8 mouse cellular contexts compared by ENCODE assay signal in genomic region chr3:89339416-89339815, GRCm38 (mm10). TPM values are rescaled to one million over a fixed set of nuclear protein-coding genes. Genes with fewer than 3 reads are reported as not detected.
DNase-seq lines count a peak whose midpoint lies in the region; ATAC-seq and TF ChIP-seq lines count a peak whose summit lies in the region.

No protein-coding gene starts in this region.

- in situ Hi-C loops in ES-E14 (cut with MboI; ENCODE audit: low sequenced_read_pairs in 2 of 2, unreplicated experiment in 2 of 2): no loop called here

- ATAC-seq in hematopoietic stem cell, adult 5-6 weeks (replicated peaks in 1 of 2; ENCODE audit: insufficient read depth in 1 of 2, low FRiP score in 2 of 2, low TSS enrichment in 1 of 2, low read depth in 1 of 2, poor library complexity in 2 of 2, severe bottlenecking in 2 of 2): peak; percentile 8 to 37; a peak in 1 of 4 replicates
- ATAC-seq in megakaryocyte progenitor cell, adult 5-6 weeks (replicated peaks; ENCODE audit: poor library complexity): peak; percentile 57
- no peak for ATAC-seq in stomach, embryonic 16.5 days (ENCODE audit: insufficient read depth, low FRiP score)

- H3K9me3 ChIP-seq in ES-E14 (ENCODE audit: control insufficient read depth, insufficient read depth, low read depth, low read length): no peaks in the 10 kb centered on the region
- no peaks in the 10 kb centered on the region for H3K9me3 ChIP-seq in stomach, embryonic 16.5 days (replicated peaks; ENCODE audit: control insufficient read depth, low read length)

- peaks cover 19% of the 10 kb centered on the region for H3K36me3 ChIP-seq in ES-E14 (ENCODE audit: control insufficient read depth, insufficient read depth, low read length, poor library complexity, severe bottlenecking)
- H3K36me3 ChIP-seq in stomach, embryonic 16.5 days (ENCODE audit: control insufficient read depth, insufficient read depth, low read length): peaks cover 5% of the 10 kb centered on the region; the same call in 1 of the 2 replicates

- H3K27me3 ChIP-seq in stomach, embryonic 16.5 days (ENCODE audit: control insufficient read depth, insufficient read depth, low read length): no peaks in the 10 kb centered on the region

- TF ChIP-seq POLR2A in cortical plate, adult 2 months (IDR thresholded peaks at IDR 0.05; ENCODE audit: extremely low read depth, insufficient read depth, low read length): no peak

- no peak overlapping the region for H3K9ac ChIP-seq in ES-E14 (ENCODE audit: insufficient read depth, low read depth, low read length, poor library complexity, severe bottlenecking)
- H3K9ac ChIP-seq in stomach, embryonic 16.5 days (ENCODE audit: low read length): no peak overlapping the region

- no peak overlapping the region; the same call in 1 of the 2 replicates for H3K4me2 ChIP-seq in stomach, embryonic 16.5 days (ENCODE audit: low read depth, low read length)

- 26% methylated on average over 8 of the region's 8 CpGs for WGBS in stomach, embryonic 16.5 days

- DNase-seq in heart, adult 11 months: peak; percentile 94
- DNase-seq in heart, postnatal 25 days (ENCODE audit: low spot score): no peak
- DNase-seq in ES-E14 (ENCODE audit: low read depth, low spot score): peak; percentile 89
- DNase-seq in left cerebral cortex, adult 2 months (ENCODE audit: extremely low spot score in 1 of 2, low spot score in 2 of 2): peak in 1 of 2 experiments; percentile 68

- H3K4me1 ChIP-seq in ES-E14 (ENCODE audit: control insufficient read depth in 2 of 2, insufficient read depth in 2 of 2, low read length in 2 of 2, poor library complexity in 1 of 2): peaks cover 3 to 12% of the 10 kb centered on the region in 2 experiments; a peak in 3 of 4 replicates
- no peaks in the 10 kb centered on the region for H3K4me1 ChIP-seq in cortical plate, adult 2 months (ENCODE audit: control insufficient read depth, insufficient read depth, low read length)
- H3K4me1 ChIP-seq in stomach, embryonic 16.5 days (ENCODE audit: control insufficient read depth, insufficient read depth, low read length): peaks cover 39% of the 10 kb centered on the region

- no peak overlapping the region for H3K4me3 ChIP-seq in ES-E14 (ENCODE audit: insufficient read depth in 1 of 2, low read depth in 1 of 2, low read length in 2 of 2, poor library complexity in 1 of 2, severe bottlenecking in 1 of 2)
- H3K4me3 ChIP-seq in cortical plate, adult 2 months (ENCODE audit: insufficient read depth, low read length): no peak overlapping the region
- no peak overlapping the region for H3K4me3 ChIP-seq in left cerebral cortex, adult 2 months
- H3K4me3 ChIP-seq in stomach, embryonic 16.5 days (replicated peaks; ENCODE audit: low read length): no peak overlapping the region

- intact Hi-C loops in heart, postnatal 25 days (cut with DNase I): loop anchor here (10.0 kb wide), 1 partner anchor 345 kb away; no protein-coding TSS in a partner anchor
- intact Hi-C loops in left cerebral cortex, adult 2 months (cut with DNase I): loop anchor here (1.0 kb wide), 1 partner anchor 23 kb away; no protein-coding TSS in a partner anchor

- no peak overlapping the region for H3K27ac ChIP-seq in ES-E14 (ENCODE audit: insufficient read depth, low read depth, low read length, poor library complexity, severe bottlenecking)
- no peak overlapping the region for H3K27ac ChIP-seq in cortical plate, adult 2 months (ENCODE audit: insufficient read depth, low read length)
- no peak overlapping the region for H3K27ac ChIP-seq in left cerebral cortex, adult 2 months
- peak overlapping the region; percentile 89; the same call in 1 of the 2 replicates for H3K27ac ChIP-seq in stomach, embryonic 16.5 days (ENCODE audit: low read length)

- TF ChIP-seq CTCF in cortical plate, adult 2 months (IDR thresholded peaks at IDR 0.05; ENCODE audit: extremely low read depth, insufficient read depth, low read length): peak; percentile 82
- peak; percentile 90 for TF ChIP-seq CTCF in left cerebral cortex, adult 2 months (IDR thresholded peaks at IDR 0.05)

TF ChIP-seq in ES-E14, 5 proteins besides CTCF, POLR2A, EP300 and RAD21:
- TF ChIP-seq CHD2 (IDR thresholded peaks at IDR 0.05; ENCODE audit: low read depth, low read length): no peak
- no peak for TF ChIP-seq MAFK (IDR thresholded peaks at IDR 0.05; ENCODE audit: insufficient read depth, low read depth, low read length)
- TF ChIP-seq ZNF384 (IDR thresholded peaks at IDR 0.05; ENCODE audit: low read depth, low read length): no peak
- TF ChIP-seq HCFC1 (IDR thresholded peaks at IDR 0.05; ENCODE audit: borderline replicate concordance, insufficient read depth, low read length): no peak
- no peak for TF ChIP-seq ZC3H11A (IDR thresholded peaks at IDR 0.05; ENCODE audit: borderline replicate concordance, low read depth, low read length)

RNA-seq across cellular contexts. Expression of gene Efna4, which starts 1.6 kb away (rescaled TPM):
- under 1 TPM; 0.31 to 0.47 TPM for total RNA-seq in heart, postnatal 25 days (2021)
- total RNA-seq in ES-E14 (2012; rRNA removed): 24.0 and 41.9 TPM in 2 replicates
- polyA plus RNA-seq in cortical plate, adult 2 months (2012; rRNA removed): 0.59 and 1.1 TPM in 2 replicates
- total RNA-seq in hematopoietic stem cell, adult 5-6 weeks (2017): 0.99 and 3.4 TPM in 2 replicates
- total RNA-seq in left cerebral cortex, adult 2 months (2021): under 1 TPM in 1 of 2 experiments, not detected in 1; 0.21 TPM
- total RNA-seq in megakaryocyte progenitor cell, adult 5-6 weeks (2015): 0.17 and 0.64 TPM in 2 replicates
- total RNA-seq in megakaryocyte progenitor cell, adult 5-6 weeks (2017): 0.27 TPM in 1 of 2 replicates, not detected in the other
- polyA plus RNA-seq in stomach, embryonic 16.5 days (2015; fragmentation: Nextera tagmentation; extraction: Ambion mirVana): 15.0 and 15.5 TPM in 2 replicates

RNA-seq across cellular contexts. Expression of gene Adam15, which starts 10.4 kb away (rescaled TPM):
- total RNA-seq in heart, postnatal 25 days (2021): 10 to 100 TPM; 52.7 to 68.7 TPM
- total RNA-seq in ES-E14 (2012; rRNA removed): 56.3 and 59.1 TPM in 2 replicates
- polyA plus RNA-seq in cortical plate, adult 2 months (2012; rRNA removed): 170 and 178 TPM in 2 replicates
- 28.9 and 30.9 TPM in 2 replicates for total RNA-seq in hematopoietic stem cell, adult 5-6 weeks (2017)
- total RNA-seq in left cerebral cortex, adult 2 months (2021): 100 to 1,000 TPM; 106 to 115 TPM
- total RNA-seq in megakaryocyte progenitor cell, adult 5-6 weeks (2015): 35.8 and 53.0 TPM in 2 replicates
- total RNA-seq in megakaryocyte progenitor cell, adult 5-6 weeks (2017): 38.7 and 49.8 TPM in 2 replicates
- polyA plus RNA-seq in stomach, embryonic 16.5 days (2015; fragmentation: Nextera tagmentation; extraction: Ambion mirVana): 61.1 and 69.5 TPM in 2 replicates

RNA-seq across cellular contexts. Expression of gene Efna3, which starts 16.7 kb away (rescaled TPM):
- total RNA-seq in heart, postnatal 25 days (2021): under 1 TPM in 1 of 2 experiments, not detected in 1; 0.31 TPM
- 7.5 and 12.5 TPM in 2 replicates for total RNA-seq in ES-E14 (2012; rRNA removed)
- polyA plus RNA-seq in cortical plate, adult 2 months (2012; rRNA removed): 79.9 and 85.1 TPM in 2 replicates
- total RNA-seq in hematopoietic stem cell, adult 5-6 weeks (2017): not detected in 2 replicates
- 10 to 100 TPM; 49.3 to 55.0 TPM for total RNA-seq in left cerebral cortex, adult 2 months (2021)
- not detected in 2 replicates for total RNA-seq in megakaryocyte progenitor cell, adult 5-6 weeks (2015)
- not detected in 2 replicates for total RNA-seq in megakaryocyte progenitor cell, adult 5-6 weeks (2017)
- 13.0 and 16.0 TPM in 2 replicates for polyA plus RNA-seq in stomach, embryonic 16.5 days (2015; fragmentation: Nextera tagmentation; extraction: Ambion mirVana)

RNA-seq across cellular contexts. Expression of gene Dcst2, which starts 22.4 kb away (rescaled TPM):
- not detected for total RNA-seq in heart, postnatal 25 days (2021)
- total RNA-seq in ES-E14 (2012; rRNA removed): not detected in 2 replicates
- 0.61 and 0.75 TPM in 2 replicates for polyA plus RNA-seq in cortical plate, adult 2 months (2012; rRNA removed)
- not detected in 2 replicates for total RNA-seq in hematopoietic stem cell, adult 5-6 weeks (2017)
- total RNA-seq in left cerebral cortex, adult 2 months (2021): under 1 TPM; 0.29 to 0.40 TPM
- not detected in 2 replicates for total RNA-seq in megakaryocyte progenitor cell, adult 5-6 weeks (2015)
- not detected in 2 replicates for total RNA-seq in megakaryocyte progenitor cell, adult 5-6 weeks (2017)
- 0.45 and 0.49 TPM in 2 replicates for polyA plus RNA-seq in stomach, embryonic 16.5 days (2015; fragmentation: Nextera tagmentation; extraction: Ambion mirVana)

RNA-seq across cellular contexts. Expression of gene Dcst1, which starts 25.6 kb away (rescaled TPM):
- not detected for total RNA-seq in heart, postnatal 25 days (2021)
- total RNA-seq in ES-E14 (2012; rRNA removed): 0.09 and 0.16 TPM in 2 replicates
- 0.06 TPM in 1 of 2 replicates, not detected in the other for polyA plus RNA-seq in cortical plate, adult 2 months (2012; rRNA removed)
- total RNA-seq in hematopoietic stem cell, adult 5-6 weeks (2017): not detected in 2 replicates
- total RNA-seq in left cerebral cortex, adult 2 months (2021): under 1 TPM in 1 of 2 experiments, not detected in 1; 0.28 TPM
- total RNA-seq in megakaryocyte progenitor cell, adult 5-6 weeks (2015): not detected in 2 replicates
- total RNA-seq in megakaryocyte progenitor cell, adult 5-6 weeks (2017): not detected in 2 replicates
- polyA plus RNA-seq in stomach, embryonic 16.5 days (2015; fragmentation: Nextera tagmentation; extraction: Ambion mirVana): 0.70 and 0.89 TPM in 2 replicates
